Mouse (Mus musculus) cortical plate, adult 2 months (tissue): ENCODE results near the gene Gm49396. TPM values are rescaled to one million over a fixed set of nuclear protein-coding genes. Genes with fewer than 3 reads are reported as not detected.

Experiments used
- H3K27ac ChIP-seq: fragments of 200-500 bp; 2 replicates; pipeline ENCODE4 v1.5.1; 2012; ENCODE audit warnings: low read length, control low read depth, inconsistent platforms; ENCODE audit not compliant: insufficient read depth
- H3K4me1 ChIP-seq: fragments of 200-500 bp; 2 replicates; pipeline ENCODE4 v1.6.1; 2011; ENCODE audit warnings: low read length; ENCODE audit not compliant: control insufficient read depth, insufficient read depth
- H3K4me3 ChIP-seq: fragments of 200-500 bp; 2 replicates; pipeline ENCODE4 v1.5.1; 2011; ENCODE audit warnings: mild to moderate bottlenecking, low read length, control low read depth; ENCODE audit not compliant: insufficient read depth
- CTCF ChIP-seq: fragments of 200-500 bp; IDR thresholded peaks from 2 replicates; pipeline ENCODE4 v1.5.1; 2011; ENCODE audit warnings: mild to moderate bottlenecking, control low read depth, low read length; ENCODE audit not compliant: insufficient read depth; ENCODE audit errors: extremely low read depth
- POLR2A ChIP-seq: fragments of 200-500 bp; IDR thresholded peaks from 2 replicates; pipeline ENCODE4 v1.6.1; 2011; ENCODE audit warnings: mild to moderate bottlenecking, low read length, control low read depth; ENCODE audit not compliant: insufficient read depth; ENCODE audit errors: extremely low read depth
- polyA plus RNA-seq: library from polyadenylated mRNA; depleted of rRNA; stranded (reverse); fragments of >200 nt; gene quantifications from 2 replicates; pipeline ENCODE4 v1.2.3, GENCODE M21; 2012

Gene Gm49396
- polyA plus RNA-seq, 1 experiment = 5.5 TPM

DNA sequence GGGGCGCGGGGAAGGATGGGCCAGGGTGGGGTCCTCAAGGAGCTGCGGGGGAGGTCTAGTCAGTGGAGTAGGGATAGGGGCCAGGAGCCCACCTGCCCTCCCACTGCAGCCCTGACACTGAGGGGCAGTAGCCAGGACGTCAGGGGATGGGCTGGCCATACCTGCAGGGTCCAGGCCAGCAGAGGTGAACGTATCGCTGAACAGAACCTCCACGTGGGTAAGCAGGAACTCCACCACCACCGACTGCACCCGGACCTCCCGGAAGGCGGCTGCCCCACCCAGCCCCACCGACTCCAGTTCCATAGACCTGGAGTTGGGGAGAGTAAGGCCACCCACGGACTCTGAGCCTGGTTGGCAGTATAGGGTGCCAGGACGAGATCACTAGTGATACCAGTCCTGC is 36.2 kb upstream of the Gm49396 start:
- TF ChIP-seq POLR2A (no peak), CTCF (no peak)
- Histone ChIP-seq H3K27ac (no peak overlapping the region), H3K4me3 (no peak overlapping the region), H3K4me1 (peaks cover 4% of the 10 kb centered on the region)

GRCm38 (mm10) chr7:30531291-30531815 is 31.8 kb upstream of the Gm49396 start:
- H3K4me3 ChIP-seq = peak overlapping the region; percentile 7; the same call in 1 of the 2 replicates
- H3K4me1 ChIP-seq = peaks cover 14% of the 10 kb centered on the region
- no peak for TF ChIP-seq CTCF
- TF ChIP-seq POLR2A = peak; percentile 17; the same call in 1 of the 2 replicates
- peak overlapping the region; percentile 32 for H3K27ac ChIP-seq

DNA sequence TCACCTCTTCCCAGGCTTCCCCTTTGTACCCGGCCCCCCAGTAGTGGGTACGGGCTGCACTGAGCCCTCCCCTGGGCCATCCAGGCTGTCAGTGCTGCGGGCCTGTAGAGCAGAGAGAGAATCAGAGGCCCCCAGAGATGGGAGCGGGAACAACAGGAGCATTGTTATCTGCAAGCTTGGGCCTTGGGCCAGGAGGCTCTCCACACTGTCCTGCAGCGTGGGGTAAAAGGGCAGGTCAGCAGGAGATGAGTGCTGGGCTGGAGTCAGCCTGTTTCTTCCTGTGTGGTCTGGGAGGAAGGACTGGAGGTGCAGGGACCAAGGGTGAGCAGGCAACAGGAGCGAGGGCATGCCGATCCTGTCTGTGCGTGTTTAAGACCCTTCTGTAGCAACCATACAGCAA is 30.2 kb upstream of the Gm49396 start:
- TF ChIP-seq CTCF (no peak), POLR2A (no peak)
- Histone ChIP-seq H3K4me1 (peaks cover 14% of the 10 kb centered on the region), H3K4me3 (peak overlapping the region; percentile 75), H3K27ac (peak overlapping the region; percentile 57)

GRCm38 (mm10) chr7:30533941-30534632 is 29.1 kb upstream of the Gm49396 start:
- Histone ChIP-seq H3K4me1 (peaks cover 14% of the 10 kb centered on the region), H3K27ac (peak overlapping the region; percentile 57), H3K4me3 (peak overlapping the region; percentile 75)
- TF ChIP-seq CTCF = no peak
- peak; percentile 15; the same call in 1 of the 2 replicates for TF ChIP-seq POLR2A

DNA sequence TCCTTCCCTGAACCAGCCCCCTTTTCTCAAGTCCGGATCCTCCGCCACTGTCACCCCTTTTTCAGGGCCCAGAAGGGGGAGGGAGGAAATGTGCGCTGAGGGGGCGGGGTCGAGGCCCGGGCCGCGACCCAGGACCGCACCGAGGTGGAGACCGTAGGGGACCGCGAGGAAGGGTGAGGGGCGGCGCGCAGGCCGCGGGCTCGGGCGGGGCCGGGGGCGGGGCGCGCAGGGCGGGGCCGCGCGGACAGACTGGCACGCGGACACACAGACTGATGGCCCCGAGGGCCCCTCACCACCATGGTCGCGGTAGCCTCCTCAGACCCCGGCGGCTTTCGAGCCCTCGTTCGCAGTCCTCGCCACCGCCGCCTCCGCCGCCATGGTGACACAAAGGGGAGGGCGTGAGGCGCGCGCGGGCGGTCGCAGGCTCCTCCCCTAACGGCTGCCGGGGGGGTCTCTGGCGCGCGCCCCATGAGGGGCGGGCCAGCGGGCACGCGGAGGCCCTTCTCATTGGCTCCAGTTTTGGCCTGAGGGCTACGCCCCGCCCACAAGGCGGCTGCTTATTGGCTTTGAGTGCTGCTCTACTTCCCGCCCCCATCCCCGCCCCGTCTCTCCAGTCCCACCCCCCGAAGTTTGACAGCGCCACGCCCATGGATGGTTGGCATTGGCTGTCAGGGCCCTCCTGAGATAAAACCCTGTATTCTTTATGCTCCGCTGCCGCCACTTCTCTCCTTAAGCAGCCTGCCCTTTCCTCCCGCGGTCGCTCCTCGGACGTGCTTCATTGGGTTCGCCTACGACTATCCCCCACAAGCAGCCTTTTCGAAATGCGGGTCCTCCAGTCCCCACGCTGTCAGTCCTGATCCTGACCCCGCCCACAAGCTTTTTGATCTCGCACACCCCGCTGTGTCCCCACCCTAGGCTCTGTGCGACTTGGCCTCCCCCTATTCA is 28.2 kb upstream of the Gm49396 start, which contains the start of gene Arhgap33:
TSS of gene Arhgap33 (minus strand) at position 428 of the 945 bp plus-strand sequence.
- Histone ChIP-seq H3K4me3 (peak within 1 kb of the TSS; percentile 75), H3K4me1 (peaks cover 14% of the 10 kb centered on the region), H3K27ac (peak within 1 kb of the TSS; percentile 57)
- TF ChIP-seq POLR2A (peak; percentile 59; the same call in 1 of the 2 replicates), CTCF (no peak)

GRCm38 (mm10) chr7:30540572-30540971 is 22.6 kb upstream of the Gm49396 start:
- no peak overlapping the region for H3K27ac ChIP-seq
- H3K4me1 ChIP-seq = no peaks in the 10 kb centered on the region
- TF ChIP-seq CTCF (no peak), POLR2A (no peak)
- H3K4me3 ChIP-seq = no peak overlapping the region

- H3K4me1 ChIP-seq = no peaks in the 10 kb centered on the region
- TF ChIP-seq CTCF (no peak), POLR2A (no peak)
- H3K27ac ChIP-seq = no peak overlapping the region
These were observed 18.8 kb upstream of the Gm49396 start for GRCm38 (mm10) chr7:30544327-30544726.

DNA sequence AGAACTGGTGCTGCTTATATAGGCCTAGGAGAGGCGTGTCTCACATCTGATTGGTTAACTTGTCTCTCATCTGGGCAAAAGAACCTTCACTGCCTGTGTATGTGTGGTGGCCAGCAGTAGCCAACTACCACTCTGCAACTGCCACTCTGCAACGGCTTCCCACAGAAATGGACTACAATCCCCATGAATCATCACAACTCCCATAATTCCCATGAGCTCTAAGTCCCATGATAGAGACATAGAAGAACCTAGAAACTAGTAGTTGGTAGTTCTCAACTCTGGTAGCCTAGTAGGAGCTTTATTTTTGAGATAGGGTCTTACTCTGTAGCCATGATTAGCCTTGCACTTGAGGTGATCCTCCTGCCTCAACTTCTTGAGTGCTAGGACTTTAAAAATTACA is 13.3 kb upstream of the Gm49396 start:
- TF ChIP-seq CTCF (no peak), POLR2A (no peak)
- Histone ChIP-seq H3K27ac (no peak overlapping the region), H3K4me1 (no peaks in the 10 kb centered on the region), H3K4me3 (no peak overlapping the region)

More at GRCm38 (mm10) chr7:30544327-30544726, 18.8 kb upstream of the Gm49396 start:
- no peak overlapping the region for H3K4me3 ChIP-seq

DNA sequence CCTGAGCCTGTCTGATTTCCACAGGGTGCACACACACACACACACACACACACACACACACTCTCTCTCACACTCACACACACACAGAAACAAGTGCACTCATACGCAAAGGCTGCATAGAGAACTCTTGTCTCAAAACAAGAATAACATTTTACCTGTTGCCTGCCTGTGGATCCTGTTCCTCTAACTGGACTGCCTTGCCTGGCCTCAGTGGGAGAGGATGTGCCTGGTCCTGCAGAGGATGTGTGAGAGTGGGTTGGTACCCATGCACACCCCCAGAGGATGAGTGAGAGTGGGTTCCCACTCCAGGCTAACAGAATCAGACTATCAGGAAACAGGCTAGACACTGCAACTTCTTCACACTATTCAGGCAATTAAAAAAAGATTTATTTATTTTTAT is 12.5 kb upstream of the Gm49396 start:
- no peaks in the 10 kb centered on the region for H3K4me1 ChIP-seq

More for the DNA sequence above, 12.5 kb upstream of the Gm49396 start:
- no peak overlapping the region for H3K27ac ChIP-seq
- TF ChIP-seq CTCF (no peak), POLR2A (no peak)
- no peak overlapping the region for H3K4me3 ChIP-seq
